Mouse (Mus musculus): ENCODE measurements around the gene Mios.

The Mios gene

GRCm38 (mm10) chr6:8278426-8279002 lies 69.5 kb downstream of the Mios start:
- in situ Hi-C loops (cut with MboI, MseI): loop anchor here (5.0 kb wide), 1 partner anchor 139 kb away; no protein-coding TSS in a partner anchor

- in situ Hi-C loops (cut with MboI, MseI): loop anchor here (5.0 kb wide), 1 partner anchor 454 kb away; no protein-coding TSS in a partner anchor
Observed at GRCm38 (mm10) chr6:8283255-8283654, 74.2 kb downstream of the Mios start.

DNA sequence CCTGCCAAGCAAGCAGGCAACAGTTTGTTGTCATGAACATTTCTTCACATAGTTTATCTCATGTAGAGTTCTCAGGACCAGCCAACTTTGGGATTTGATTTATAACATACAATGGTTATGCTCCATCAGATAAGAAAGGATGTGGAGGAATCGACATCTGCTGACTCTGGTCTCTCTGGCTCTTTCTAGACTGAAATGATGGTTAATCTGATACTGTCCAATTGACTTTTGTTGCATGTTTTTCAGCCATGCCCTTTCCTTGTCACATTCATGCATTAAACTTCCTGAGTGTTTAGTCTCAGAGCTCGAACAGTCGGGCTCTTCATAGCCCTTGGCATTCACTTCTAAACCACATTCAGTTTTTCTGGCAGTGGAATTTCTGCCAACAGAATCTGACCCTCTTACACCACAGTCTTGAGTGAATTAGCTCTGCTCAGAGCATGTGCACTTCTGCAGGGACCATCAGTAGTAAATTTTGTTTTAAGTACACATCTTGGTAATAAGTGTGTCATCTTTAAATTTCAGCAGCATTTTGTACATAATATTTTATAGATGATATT lies 76.5 kb downstream of the Mios start:
- in situ Hi-C loops (cut with MboI, MseI): no loop called here

Measured in regulatory T cell (primary cell).